Mouse (Mus musculus): ENCODE results near the gene Gm8764. TPM values are rescaled to one million over a fixed set of nuclear protein-coding genes. Genes with fewer than 3 reads are reported as not detected.
"Not testable (repeated sequence)": the region's sequence is repeated elsewhere in the genome, so short reads cannot be mapped to it uniquely, and the experiment has no call there.

Gene Gm8764
- not detected for total RNA-seq (2021)

GRCm38 (mm10) chr10:104159706-104160105, at the start of gene Gm8764:
Gene Gm8764, plus strand, starts transcription at chr10:104160006.
- DNase-seq (ENCODE audit: low spot score in 2 of 2); intact Hi-C loops (cut with DNase I): not testable (repeated sequence)

GRCm38 (mm10) chr10:104110044-104110443, 49.8 kb upstream of the Gm8764 start:
- no peak for DNase-seq (ENCODE audit: low spot score in 2 of 2)
- intact Hi-C loops (cut with DNase I) = no loop called here

DNA sequence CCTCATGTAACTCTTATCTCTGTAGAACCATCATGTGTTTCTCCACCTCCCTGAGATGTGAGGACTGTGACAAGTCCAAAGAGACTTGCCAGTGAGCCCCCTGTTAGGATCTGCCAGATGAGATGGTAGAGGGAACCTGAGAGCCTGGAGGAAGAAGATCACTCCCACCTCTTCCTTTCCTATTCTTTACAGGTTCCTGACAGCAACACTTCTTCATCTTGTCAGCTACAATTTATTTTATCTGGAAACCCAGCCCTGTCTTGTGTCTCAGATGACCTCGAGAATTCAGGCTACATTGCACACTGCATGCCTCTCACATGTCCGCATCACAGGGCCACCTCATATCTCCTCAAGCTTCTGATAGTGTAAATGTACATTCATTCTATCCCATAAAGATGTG, 41.5 kb upstream of the Gm8764 start:
- intact Hi-C loops (cut with DNase I) = no loop called here
- no peak for DNase-seq (ENCODE audit: low spot score in 2 of 2)

GRCm38 (mm10) chr10:104142687-104143086, 17.1 kb upstream of the Gm8764 start, which contains the start of gene Gm21293:
Gene Gm21293, plus strand, starts transcription at chr10:104142987.
- intact Hi-C loops (cut with DNase I); DNase-seq (ENCODE audit: low spot score in 2 of 2): not testable (repeated sequence)

DNA sequence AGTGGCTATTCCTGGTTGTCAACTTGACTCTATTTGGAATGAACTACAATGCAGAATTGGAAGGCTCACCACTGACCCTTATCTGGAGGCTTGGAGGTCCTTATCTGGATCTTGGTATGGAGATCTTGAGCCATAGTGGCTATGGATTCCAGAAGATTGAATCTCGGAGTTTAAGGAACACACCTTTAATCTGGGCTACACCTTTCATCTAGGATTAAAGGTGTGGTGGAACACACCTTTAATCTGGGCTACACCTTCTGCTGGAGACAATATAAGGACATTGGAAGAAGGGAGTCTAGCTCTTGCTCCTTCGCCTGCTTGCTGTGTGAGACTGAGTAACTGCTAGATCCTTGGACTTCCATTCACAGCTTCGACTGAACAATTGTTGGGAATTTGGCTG, 8.6 kb upstream of the Gm8764 start, which contains the start of gene Gm6763:
TSS of gene Gm6763 (plus strand) at position 301 of the 400 bp plus-strand sequence.
- DNase-seq (ENCODE audit: low spot score in 2 of 2); intact Hi-C loops (cut with DNase I): not testable (repeated sequence)

GRCm38 (mm10) chr10:104168215-104168614, 8.4 kb downstream of the Gm8764 start, which contains the start of gene Gm21304:
Gene Gm21304, plus strand, starts transcription at chr10:104168515.
- intact Hi-C loops (cut with DNase I); DNase-seq (ENCODE audit: low spot score in 2 of 2): not testable (repeated sequence)

DNA sequence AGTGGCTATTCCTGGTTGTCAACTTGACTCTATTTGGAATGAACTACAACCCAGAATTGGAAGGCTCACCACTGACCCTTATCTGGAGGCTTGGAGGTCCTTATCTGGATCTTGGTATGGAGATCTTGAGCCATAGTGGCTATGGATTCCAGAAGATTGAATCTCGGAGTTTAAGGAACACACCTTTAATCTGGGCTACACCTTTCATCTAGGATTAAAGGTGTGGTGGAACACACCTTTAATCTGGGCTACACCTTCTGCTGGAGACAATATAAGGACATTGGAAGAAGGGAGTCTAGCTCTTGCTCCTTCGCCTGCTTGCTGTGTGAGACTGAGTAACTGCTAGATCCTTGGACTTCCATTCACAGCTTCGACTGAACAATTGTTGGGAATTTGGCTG, 16.9 kb downstream of the Gm8764 start, which contains the start of gene Gm21312:
TSS of gene Gm21312 (plus strand) at position 301 of the 400 bp plus-strand sequence.
- DNase-seq (ENCODE audit: low spot score in 2 of 2); intact Hi-C loops (cut with DNase I): not testable (repeated sequence)

GRCm38 (mm10) chr10:104185233-104185632, 25.4 kb downstream of the Gm8764 start, which contains the start of gene Gm20765:
Gene Gm20765, plus strand, starts transcription at chr10:104185533.
- intact Hi-C loops (cut with DNase I); DNase-seq (ENCODE audit: low spot score in 2 of 2): not testable (repeated sequence)

DNA sequence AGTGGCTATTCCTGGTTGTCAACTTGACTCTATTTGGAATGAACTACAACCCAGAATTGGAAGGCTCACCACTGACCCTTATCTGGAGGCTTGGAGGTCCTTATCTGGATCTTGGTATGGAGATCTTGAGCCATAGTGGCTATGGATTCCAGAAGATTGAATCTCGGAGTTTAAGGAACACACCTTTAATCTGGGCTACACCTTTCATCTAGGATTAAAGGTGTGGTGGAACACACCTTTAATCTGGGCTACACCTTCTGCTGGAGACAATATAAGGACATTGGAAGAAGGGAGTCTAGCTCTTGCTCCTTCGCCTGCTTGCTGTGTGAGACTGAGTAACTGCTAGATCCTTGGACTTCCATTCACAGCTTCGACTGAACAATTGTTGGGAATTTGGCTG, 33.9 kb downstream of the Gm8764 start, which contains the start of gene Gm4340:
TSS of gene Gm4340 (plus strand) at position 301 of the 400 bp plus-strand sequence.
- DNase-seq (ENCODE audit: low spot score in 2 of 2); intact Hi-C loops (cut with DNase I): not testable (repeated sequence)

DNA sequence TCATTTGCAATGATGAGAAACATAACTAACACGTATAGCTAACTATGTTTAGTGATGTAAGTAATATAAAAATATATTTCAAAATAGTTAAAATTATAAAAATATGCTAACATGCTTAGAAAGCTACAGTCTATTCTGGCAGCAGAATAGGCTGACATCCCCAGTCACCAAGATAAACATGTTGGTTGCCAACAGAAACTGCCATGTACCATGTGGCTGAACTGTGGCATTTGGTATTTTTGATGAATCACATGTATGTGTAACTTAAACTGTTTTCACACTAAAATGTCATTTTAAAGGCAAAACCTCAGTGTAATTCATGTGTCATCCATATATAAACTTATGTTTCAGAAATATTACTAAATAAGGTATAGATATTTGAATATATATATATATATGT, 49.8 kb downstream of the Gm8764 start:
- no peak for DNase-seq (ENCODE audit: low spot score in 2 of 2)
- intact Hi-C loops (cut with DNase I) = no loop called here

DNA sequence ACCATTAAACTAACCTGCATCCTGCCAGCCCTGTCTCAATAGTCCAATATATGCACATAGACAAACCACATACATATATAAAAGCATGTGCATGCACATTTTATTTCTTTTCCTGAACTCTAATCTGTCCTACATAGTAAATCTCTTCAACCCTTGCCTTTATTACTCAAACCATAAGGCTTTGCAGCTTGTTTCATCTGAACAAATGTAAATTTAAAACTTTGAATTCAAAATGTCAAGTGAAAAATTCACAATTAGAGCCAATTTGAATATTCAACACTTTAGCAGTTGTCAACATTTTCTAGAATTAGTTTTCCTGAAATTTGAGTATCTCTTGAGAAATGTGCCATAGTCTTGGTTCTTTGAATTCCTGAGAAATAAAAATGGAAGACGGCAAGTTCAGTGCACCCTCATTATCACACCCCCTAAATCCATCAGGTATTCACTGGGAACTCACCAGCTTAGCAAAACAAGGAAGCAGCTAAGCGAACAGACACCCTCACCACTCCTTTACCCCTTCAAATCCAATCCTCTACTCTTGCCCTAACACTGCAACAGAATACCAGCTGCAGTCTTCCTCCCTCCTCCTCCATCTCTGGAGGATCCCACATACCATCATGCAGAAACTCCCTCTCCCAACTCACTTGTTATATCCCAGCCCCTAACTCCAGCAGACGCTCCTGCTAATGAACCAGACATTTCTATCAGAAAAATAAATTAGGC, 50.6 kb downstream of the Gm8764 start:
- no peak for DNase-seq (ENCODE audit: low spot score in 2 of 2)
- intact Hi-C loops (cut with DNase I) = no loop called here

Other genes with a start within 250 kb of the Gm8764 start
- not detected for gene Gm21293, start 17.0 kb upstream of the Gm8764 start, total RNA-seq (2021)
- not detected for gene Gm6763, start 8.5 kb upstream of the Gm8764 start, total RNA-seq (2021)
- gene Gm21304, start 8.5 kb downstream of the Gm8764 start, total RNA-seq (2021) = not detected
- gene Gm21312, start 17.0 kb downstream of the Gm8764 start, total RNA-seq (2021) = not detected
- not detected for gene Gm20765, start 25.5 kb downstream of the Gm8764 start, total RNA-seq (2021)
- not detected for gene Gm4340, start 34.0 kb downstream of the Gm8764 start, total RNA-seq (2021)

Measured in left cerebral cortex, postnatal 36 days (tissue).